Mouse (Mus musculus): Measurements from ENCODE around the gene Tshr.
"Not testable (repeated sequence)": the region's sequence is repeated elsewhere in the genome, so short reads cannot be mapped to it uniquely, and the experiment has no call there.

Gene Tshr

DNA sequence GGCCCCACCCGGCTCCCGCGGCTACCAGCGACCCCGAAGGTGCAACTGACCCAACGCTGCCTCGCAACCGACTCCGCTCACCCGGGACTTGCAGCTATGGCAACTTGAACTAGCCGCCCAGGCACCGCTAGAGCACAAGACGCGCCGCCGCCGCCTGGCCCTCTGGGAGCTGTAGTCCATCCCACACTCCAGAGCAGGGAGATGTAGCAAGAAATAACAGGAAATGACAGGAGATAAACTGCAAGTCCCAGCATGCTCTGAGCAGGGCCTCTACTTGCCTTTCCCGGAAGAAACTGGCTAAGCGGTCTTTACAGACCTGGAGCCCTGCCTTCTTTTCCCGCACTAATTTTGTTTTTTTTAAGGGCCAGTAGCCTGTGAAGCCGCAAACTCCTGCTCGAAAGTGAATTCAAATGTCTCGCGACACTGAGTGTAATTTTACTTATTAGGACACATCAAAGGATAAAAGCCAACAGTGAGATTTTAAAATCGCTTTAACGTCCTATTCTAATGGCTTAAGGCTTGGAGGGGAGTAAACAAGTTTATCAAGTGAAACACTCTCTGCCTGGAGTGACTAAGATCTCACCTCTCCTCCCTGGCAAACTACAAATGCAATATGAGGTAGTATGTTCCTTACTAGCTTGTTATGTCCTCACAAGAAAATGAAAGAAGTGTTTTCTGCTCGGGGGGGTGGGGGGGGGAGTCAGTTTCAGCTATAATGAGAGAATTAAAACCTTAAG is at the start of gene Tshr, which contains the start of gene Cep128:
Gene Tshr, plus strand, starts transcription at position 283 of the 737 bp plus-strand sequence.
Gene Cep128, minus strand, starts transcription at position 129 of the 737 bp plus-strand sequence.
- peak; percentile 83 to 90 for DNase-seq (ENCODE audit: low spot score in 2 of 2)

DNA sequence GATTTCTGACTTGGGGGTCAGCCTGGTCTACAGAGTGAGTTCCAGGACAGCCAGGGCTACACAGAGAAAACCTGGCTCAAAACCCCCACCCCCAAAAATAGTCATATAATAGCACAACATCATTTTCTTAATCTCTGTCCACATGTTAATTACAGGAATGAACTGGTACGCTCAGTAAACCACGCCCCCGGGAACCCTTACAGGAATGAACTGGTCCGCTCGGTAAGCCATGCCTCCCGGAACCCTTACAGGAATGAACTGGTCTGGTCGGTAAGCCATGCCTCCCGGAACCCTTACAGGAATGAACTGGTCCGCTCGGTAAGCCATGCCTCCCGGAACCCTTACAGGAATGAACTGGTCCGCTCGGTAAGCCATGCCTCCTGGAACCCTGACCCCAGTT is 45.7 kb upstream of the Tshr start:
- DNase-seq (ENCODE audit: low spot score in 2 of 2), result not testable (repeated sequence)

DNA sequence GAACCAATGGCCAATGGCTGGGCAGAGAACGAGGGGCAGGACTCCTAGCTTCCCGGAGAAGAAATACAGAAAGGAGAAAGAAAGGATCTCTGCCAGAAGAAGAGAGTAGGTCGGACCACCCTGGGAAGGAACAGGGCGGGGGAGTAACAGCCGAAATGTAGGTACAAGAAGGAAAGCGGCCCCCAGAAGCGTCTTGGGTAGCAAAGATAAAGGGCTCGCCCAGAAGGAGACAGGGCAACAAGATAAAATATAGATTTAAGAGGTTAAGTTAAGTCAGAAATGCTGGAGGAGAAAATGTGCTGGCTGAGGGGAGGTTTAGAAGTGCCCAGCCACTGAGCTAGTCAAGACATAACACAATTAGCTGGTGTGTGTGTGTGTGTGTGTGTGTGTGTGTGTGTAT is 30.6 kb upstream of the Tshr start:
- DNase-seq (ENCODE audit: low spot score in 2 of 2), result no peak

GRCm38 (mm10) chr12:91369173-91369572 is 15.2 kb upstream of the Tshr start:
- no peak for DNase-seq (ENCODE audit: low spot score in 2 of 2)

- peak in 1 of 2 experiments; percentile 1 for DNase-seq (ENCODE audit: low spot score in 2 of 2)
Observed at GRCm38 (mm10) chr12:91383516-91384264, 673 bp upstream of the Tshr start.

DNA sequence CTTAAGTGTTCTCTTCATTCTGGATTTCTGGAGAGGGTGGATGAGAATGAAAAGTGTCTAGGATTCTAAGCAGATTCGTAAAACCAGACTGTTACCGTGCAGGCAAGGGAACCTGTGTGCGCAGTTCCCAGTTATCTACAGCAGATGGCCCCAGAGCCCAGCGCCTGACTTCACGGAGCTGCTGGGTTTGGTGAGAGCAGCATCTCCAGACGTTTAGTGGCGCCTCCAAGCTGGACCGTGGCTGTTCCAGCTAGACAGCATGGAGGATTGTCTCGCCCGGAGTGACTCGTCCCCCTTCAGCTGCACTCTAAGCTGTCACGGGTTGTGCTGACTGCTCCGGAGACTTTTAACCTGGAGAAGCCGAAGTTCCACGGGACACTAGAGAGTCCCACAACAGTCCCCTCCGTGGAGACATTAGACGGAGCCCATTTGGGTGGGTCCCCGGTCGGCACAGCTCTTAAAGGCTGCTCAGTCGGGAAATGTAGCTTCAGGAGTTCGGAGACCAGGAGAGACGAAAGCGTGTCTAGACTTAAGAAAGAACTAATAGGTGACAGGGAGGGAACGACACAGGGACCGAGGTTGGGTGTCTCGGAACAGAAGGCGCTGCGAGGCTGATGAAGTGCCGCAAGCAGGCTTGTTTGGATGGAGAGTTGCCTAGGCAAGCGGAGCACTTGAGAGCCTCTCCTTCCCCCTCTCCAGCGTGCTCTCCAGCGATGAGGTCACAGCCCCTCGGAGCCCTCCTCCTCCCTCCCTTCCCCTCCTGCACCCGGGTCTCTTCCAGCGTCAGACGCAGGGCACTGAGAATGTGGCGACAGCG is 16.1 kb downstream of the Tshr start:
- peak; percentile 38 to 71 for DNase-seq (ENCODE audit: low spot score in 2 of 2)

- DNase-seq (ENCODE audit: low spot score in 2 of 2), result no peak
Observed at GRCm38 (mm10) chr12:91401049-91401352, 16.6 kb downstream of the Tshr start.

DNA sequence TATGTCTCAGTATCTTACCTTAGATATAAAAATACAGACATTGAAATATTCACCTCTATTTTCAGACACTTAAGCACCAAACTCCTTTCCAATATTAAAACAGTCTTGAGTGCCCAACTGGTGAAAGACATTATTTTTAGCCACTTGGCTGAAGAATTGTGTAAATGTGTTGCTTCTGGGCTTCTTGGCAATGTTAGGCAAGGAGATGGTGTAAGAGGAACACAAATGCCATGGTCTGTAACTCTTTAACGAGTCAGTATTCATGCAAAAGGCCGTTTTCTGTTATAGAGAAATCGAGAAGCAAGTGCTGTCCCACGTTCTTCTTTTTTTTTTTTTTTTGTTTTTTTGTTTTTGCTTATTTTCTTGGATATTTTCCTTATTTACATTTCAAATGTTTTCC is 25.9 kb downstream of the Tshr start:
- no peak for DNase-seq (ENCODE audit: low spot score in 2 of 2)

GRCm38 (mm10) chr12:91412461-91413182 is 28.3 kb downstream of the Tshr start:
- no peak for DNase-seq (ENCODE audit: low spot score in 2 of 2)

DNA sequence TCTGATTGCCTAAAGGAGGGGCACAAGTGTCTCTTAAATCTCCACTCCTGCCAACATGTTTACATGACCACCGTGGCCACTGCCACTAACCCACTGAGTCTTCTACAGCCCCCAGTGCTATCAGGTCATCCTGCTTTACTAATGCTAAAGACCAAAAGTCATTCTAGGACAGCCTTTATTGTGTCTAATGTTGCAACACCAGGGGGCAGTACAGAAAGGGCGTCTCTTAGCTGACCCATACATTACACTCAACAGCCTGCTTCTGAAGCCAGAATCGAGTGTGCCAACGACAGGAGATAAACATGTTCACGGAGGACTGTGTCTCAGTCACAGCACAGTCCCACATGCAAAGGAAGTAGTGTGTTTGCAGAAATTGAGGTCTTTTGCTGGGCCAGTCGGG is 30.7 kb downstream of the Tshr start:
- no peak for DNase-seq (ENCODE audit: low spot score in 2 of 2)

DNA sequence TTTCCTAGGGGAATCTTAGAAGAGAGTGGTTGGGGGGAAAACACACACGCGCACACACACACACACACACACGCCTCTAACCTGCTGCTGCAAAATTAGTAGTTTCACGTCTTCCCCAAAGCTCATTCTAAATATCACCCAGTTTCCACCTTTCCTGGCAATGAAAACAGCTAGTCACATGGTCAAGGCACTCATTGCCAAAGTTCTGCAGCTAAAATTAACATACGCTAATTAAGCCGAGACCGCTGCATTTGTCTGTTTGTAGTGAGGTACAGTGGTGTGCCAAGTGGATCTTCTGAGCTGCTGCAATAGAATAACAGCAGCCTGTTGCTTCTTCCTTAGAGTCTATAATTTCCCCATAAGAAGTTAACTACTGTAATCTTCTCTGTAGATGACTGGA is 32.5 kb downstream of the Tshr start:
- DNase-seq (ENCODE audit: low spot score in 2 of 2), result no peak

GRCm38 (mm10) chr12:91418791-91419190 is 34.4 kb downstream of the Tshr start:
- peak; percentile 52 to 60 for DNase-seq (ENCODE audit: low spot score in 2 of 2)

GRCm38 (mm10) chr12:91421272-91421671 is 36.9 kb downstream of the Tshr start:
- DNase-seq (ENCODE audit: low spot score in 2 of 2), result no peak

GRCm38 (mm10) chr12:91423125-91423820 is 38.9 kb downstream of the Tshr start:
- DNase-seq (ENCODE audit: low spot score in 2 of 2), result no peak

- DNase-seq (ENCODE audit: low spot score in 2 of 2), result no peak
Observed at GRCm38 (mm10) chr12:91426499-91426898, 42.1 kb downstream of the Tshr start.

DNA sequence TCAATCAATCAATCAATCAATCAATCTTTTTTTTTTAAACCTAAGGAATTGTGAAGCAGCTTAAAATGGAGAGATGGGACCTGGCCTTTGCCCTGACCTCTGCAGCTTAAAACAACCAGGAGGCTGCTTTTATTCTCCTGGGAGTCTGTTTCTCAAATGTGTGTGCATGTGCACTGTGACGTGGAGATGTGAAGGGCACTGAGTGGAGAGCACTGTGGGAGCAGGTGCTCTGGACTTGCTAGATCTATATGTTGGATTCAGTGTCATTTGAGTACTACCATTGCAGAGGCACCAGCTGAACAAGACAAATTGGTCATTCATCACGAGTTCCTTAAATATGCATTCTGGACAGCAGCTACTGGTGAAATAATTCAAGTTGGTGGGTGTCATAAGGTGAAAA is 42.8 kb downstream of the Tshr start:
- no peak for DNase-seq (ENCODE audit: low spot score in 2 of 2)

DNA sequence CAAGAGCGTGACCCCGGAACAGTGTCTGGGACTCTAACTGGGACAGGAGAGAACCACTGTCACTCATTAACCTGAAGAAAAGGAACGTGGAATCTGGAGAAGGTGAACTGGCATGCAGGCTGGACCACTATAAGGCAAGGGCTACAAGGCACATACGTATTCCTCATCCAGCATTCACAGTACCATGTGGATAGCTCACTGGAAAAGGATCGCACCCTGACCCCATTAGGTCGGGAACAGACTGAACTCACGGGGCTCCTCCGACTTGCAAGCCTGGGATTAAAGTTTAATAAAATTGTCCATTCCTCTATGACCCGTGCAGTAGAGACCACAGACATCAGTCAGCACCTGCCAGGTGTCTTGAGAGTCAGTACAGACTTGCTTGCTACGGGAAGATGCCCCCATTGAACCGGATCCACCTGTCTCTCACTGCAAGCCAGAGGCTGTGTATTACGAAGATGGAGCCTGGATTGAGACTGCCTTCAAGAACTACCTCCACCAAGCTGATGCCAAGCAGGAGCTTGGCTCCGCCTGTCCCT is 97.9 kb downstream of the Tshr start:
- no peak for DNase-seq (ENCODE audit: low spot score in 2 of 2)

- DNase-seq (ENCODE audit: low spot score in 2 of 2), result no peak
Observed at GRCm38 (mm10) chr12:91486342-91486741, 102.0 kb downstream of the Tshr start.

DNA sequence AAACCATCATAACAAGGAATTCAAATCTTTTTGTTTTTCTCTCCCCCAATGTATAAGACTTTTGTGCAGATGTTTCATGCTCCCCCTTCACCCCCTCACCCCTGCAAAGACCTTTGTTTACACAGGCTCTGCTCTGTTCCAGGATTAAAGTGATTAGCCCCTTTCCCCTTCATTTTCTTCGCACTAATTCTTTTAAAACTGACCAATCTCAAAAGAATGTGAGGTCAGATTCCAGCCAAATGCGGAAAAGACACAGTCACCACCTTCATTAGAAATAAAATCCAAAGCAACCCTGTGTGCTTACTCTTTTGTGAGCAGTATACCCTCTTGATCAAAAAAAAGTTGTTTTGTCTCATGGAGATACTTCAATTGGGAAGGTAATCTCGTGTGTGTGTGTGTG is 104.0 kb downstream of the Tshr start:
- no peak for DNase-seq (ENCODE audit: low spot score in 2 of 2)

- no peak for DNase-seq (ENCODE audit: low spot score in 2 of 2)
Observed at GRCm38 (mm10) chr12:91495497-91496225, 111.3 kb downstream of the Tshr start.
